Mouse (Mus musculus) gastrocnemius, postnatal 4 days (tissue): ENCODE results near the gene Gabrr3. TPM values are rescaled to one million over a fixed set of nuclear protein-coding genes. Genes with fewer than 3 reads are reported as not detected.
A peak's percentile ranks its signal among the peaks of the same experiment; 100 is the strongest.

Experiments
- DNase-seq, 2 experiments: peaks; one replicate each; pipeline ENCODE4 v3.0.0; 2021 to 2022; ENCODE audit warnings: low spot score in 2 of 2, mixed read lengths in 2 of 2
- total RNA-seq, 2 experiments: library from RNA; stranded (reverse); gene quantifications; 2 replicates each; pipeline ENCODE4 v1.2.3; 2021

Gene Gabrr3
- total RNA-seq, 2 experiments from 2014 or later: not detected

DNA sequence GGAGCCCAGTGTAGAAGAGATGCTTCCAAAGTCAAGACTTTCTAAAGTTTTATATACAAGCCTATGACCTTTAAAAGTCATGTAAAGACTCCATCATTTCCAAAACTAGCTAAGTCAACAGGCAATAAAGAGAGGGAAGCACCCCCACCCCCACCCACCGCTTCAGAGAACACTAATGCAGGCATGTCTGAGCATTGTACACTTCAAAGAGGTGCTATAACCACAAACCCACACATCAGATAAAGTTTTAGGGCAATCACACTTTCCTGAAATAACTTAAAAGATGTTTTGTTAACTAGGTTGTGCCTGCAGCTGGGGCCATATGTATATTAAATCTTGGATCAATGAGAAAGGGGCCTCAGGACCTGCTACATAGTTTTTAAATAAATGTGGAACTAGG lies 62.7 kb downstream of the Gabrr3 start:
- DNase-seq: no peak

DNA sequence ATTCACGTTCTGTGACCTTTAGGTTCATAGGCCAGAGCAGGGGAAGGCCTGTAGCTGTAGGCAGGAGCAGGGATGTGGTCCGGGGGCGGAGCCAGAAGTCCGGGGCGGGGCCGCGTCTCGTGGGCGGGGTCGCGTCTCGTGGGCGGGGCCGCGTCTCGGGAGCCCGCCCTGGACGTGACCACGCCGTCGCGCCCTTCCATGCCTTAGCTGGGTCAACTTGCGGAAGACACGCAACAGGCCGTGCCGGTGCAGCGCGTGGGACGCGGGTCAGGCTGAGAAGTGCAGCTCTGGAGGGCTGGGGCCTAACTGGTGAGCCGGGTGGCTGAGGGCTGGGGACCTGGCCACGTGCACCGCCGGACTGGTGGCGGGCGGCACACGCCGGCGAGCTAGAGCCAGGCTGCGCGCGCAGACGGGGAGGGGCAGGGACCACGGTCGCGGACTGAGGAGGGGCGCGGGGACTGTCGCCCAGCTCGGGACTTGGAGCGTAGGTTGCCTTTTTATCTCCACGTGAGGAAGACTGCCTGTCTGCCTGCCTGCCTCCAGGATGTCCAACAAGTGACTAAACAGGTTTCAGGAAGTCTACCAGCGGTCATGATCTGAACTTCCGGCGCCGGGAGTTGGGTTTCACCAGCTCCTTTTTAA lies 64.6 kb downstream of the Gabrr3 start, which contains the start of gene Riox2:
Gene Riox2 (plus strand): TSS at position 139 of the 642 bp plus-strand sequence.
- DNase-seq: peak; percentile 77 to 84

DNA sequence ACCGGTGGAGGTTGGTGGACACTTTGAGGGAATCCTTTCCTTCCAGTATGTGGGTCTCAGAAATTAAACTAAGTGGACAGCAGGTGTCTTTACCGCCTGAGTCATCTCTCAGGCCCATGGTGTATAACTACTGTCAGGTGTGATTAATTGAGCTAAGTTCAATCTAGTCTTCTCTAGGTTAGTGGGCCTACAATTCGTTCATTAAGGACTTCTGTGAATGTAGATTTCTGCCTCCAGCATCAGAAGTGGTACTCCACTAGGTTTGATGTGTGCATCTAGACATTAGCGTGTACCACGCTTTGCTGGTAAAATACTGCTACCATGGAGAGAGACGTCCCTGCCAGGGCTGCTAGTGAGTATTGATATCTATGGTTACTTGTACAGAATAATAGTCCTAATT lies 65.4 kb downstream of the Gabrr3 start:
- no peak for DNase-seq

DNA sequence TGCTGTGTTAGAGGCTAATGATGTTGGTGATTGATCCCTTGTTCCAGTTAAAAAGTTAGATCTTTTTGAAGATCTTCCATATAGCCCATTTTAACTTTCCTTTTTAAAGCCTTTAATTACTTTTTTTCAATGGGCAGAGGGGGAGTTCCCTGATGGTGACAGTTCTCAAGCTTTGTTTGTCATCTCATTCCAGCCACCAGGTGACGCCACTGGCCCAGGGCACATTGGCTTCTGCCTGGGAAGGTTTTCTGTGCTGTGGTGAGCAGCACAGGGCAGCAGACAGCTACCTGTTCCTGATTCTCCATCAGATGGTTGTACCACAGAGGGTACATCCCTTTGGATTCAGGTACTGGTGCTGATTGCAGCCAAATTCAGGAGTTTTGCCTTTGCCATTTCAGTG lies 67.7 kb downstream of the Gabrr3 start:
- DNase-seq: peak; percentile 49 to 58

DNA sequence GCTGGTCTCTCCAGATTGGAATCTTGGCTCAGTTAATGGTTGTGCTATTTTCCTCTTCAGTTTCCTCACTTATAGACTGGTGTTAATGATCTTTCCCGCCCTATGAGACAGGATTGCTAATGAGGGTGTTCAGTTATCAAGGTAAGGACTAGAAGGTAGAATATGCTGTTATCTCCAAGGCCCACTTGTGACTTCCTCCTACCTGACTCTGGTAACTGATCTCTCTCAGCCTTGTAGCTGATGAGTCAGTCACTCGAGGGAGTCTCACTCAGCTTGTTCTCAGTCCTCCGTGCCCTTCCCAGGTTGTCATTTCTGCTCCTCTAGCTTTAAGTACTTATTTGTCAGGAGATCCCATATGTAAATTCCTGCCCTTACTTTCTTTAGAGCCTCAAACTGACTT lies 70.8 kb downstream of the Gabrr3 start:
- no peak for DNase-seq

DNA sequence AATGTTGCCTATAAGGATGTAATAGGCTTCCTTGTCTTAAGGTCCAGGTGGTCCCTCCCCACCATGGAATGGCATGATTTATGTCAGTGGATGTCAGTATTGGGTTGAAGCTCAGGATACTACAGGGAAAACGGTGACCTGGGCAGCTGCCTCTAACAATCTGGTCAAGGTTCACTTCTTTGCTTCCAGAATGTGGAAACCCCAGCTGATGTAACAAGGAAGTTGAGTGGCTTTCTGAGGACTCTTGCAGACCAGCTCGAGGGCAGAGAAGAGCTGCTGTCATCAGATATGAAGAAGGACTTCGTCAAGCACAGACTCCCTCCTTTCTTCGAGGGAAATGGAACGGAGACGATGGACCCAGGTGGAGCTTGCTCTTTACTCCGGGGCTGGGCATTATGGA lies 80.1 kb downstream of the Gabrr3 start:
- no peak for DNase-seq

DNA sequence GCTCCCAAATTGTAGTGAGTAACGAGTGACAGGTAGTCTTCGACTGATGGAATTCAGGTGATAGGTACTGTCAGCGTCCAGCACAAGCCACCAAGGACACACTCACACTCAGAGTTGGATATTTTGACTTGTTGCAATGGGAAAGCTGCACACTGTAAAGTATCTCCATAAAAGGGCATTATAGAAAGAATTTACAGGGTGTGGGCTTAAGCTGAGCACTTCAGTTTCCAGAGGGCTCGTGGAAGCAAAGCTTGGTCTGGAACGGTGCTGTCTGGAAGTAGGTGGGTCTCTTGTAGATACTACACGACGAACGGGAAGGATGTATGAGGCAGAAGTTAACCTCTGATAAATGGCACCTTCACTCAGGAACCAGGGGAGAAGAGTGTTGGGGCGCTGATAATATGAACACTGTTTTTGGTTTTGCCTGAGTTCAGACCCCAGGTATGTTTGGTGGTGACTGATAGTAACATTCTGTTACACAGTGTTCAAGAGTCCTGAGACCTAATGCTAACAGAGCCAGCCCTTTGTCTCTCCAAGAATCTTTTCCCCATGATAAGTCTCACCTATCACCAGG lies 80.9 kb downstream of the Gabrr3 start:
- DNase-seq: no peak

DNA sequence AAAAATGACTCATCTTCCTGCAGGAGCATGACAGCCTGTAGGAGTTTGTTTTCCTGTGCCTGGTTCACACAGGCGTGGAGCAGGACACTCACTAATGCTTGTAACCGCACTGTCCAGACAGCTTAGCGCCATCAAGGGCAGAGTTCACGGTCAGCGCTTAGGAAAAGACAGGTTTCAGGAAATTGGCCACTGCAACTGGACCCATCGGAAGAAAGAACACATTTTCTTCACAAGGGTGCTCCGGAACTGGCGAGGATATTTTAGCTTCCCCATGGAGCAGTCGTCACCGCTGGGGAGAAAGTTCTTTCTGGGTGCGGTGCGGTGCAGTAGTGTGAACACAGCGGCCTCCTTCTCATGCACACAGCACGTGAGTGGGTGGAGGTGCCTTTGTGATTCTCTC lies 86.1 kb downstream of the Gabrr3 start:
- no peak for DNase-seq

DNA sequence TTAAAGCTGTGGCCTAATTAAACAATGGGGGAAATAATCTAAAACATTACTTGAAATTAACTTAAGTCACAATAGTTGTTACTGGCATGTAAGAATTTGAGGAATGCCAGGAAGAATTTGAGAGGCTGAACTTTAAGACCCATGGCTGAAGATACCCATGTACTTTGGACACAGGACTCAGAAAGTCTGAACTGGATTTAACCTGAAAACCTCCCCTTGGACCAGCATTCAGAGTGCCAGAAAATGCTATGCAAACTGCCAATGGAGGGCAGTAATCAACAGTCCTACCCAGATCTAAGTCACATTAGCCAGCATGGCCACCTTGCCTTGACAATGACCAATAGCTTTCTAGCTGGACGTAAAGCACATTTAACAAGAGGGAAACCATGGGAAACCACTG lies 90.8 kb downstream of the Gabrr3 start:
- no peak for DNase-seq

DNA sequence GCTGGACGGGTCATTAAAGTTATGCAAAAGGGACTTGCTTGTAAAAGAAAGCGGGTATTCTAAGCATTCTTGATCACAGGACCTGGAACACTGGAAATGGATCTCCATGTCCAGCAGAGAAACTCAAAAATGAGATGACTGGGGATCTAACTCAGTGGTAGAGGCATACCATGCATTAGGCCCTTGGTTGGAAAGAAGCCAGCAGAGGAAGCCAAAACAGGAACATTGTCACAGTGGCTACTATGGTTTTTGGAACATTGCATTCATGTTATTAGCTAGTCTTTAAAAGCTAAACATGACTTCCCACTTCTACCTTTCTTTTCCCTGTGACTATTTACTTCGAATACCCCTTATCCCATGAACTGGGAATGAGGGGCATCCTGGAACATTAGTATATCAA lies 92.0 kb downstream of the Gabrr3 start:
- DNase-seq: no peak

DNA sequence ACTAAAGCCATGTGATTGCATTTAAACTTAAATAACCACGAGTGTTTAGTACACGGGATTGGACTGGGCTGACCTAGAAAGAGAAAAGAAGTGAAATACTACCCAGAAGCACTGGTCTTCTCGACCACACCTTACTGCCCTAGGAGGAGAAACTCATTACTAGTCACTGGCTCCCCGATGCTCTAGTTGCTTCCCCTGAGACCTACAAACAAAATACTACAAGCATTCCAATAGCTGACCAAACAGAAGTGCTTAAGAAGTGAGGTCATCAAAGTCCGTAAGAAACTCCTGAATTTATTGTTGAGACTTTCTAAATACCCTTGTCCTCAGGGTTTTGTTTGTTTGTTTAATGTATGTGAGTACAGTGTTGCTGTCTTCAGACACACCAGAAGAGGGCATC lies 102.7 kb downstream of the Gabrr3 start:
- no peak for DNase-seq

Other genes starting within 250 kb of the Gabrr3 start
- not detected for gene Olfr196, start 236.9 kb upstream of the Gabrr3 start, total RNA-seq
- gene Olfr198, start 203.8 kb upstream of the Gabrr3 start, total RNA-seq: not detected
- gene Olfr199, start 187.6 kb upstream of the Gabrr3 start, total RNA-seq: not detected
- not detected for gene Olfr201, start 134.7 kb upstream of the Gabrr3 start, total RNA-seq
- gene Olfr202, start 120.5 kb upstream of the Gabrr3 start, total RNA-seq: not detected
- not detected for gene Olfr203, start 108.5 kb upstream of the Gabrr3 start, total RNA-seq
- gene Olfr204, start 89.1 kb upstream of the Gabrr3 start, total RNA-seq: not detected
- not detected for gene Olfr205, start 76.2 kb upstream of the Gabrr3 start, total RNA-seq
- not detected for gene Olfr206, start 58.1 kb upstream of the Gabrr3 start, total RNA-seq
- not detected for gene Olfr209, start 43.3 kb upstream of the Gabrr3 start, total RNA-seq
- gene Riox2, start 64.4 kb downstream of the Gabrr3 start, total RNA-seq: 10 to 100 TPM; 10.3 to 10.8 TPM
- 10 to 100 TPM; 35.7 to 36.8 TPM for gene Crybg3, start 193.6 kb downstream of the Gabrr3 start, total RNA-seq
- gene Arl6, start 232.1 kb downstream of the Gabrr3 start, total RNA-seq: 1 to 10 TPM; 6.3 to 7.0 TPM